In genomic region chr11:54437310-54437822, GRCm38 (mm10) we compare ENCODE assay signal across 8 mouse cellular contexts. TPM values are rescaled to one million over a fixed set of nuclear protein-coding genes. Genes with fewer than 3 reads are reported as not detected.
A peak's percentile ranks its signal among the peaks of the same experiment; 100 is the strongest.
DNase-seq lines count a peak whose midpoint lies in the region; ATAC-seq lines count a peak whose summit lies in the region.

No protein-coding gene starts in this region.

- no peaks in the 10 kb centered on the region for H3K9me3 ChIP-seq in heart, embryonic 14.5 days (ENCODE audit: control insufficient read depth, low read length)
- no peaks in the 10 kb centered on the region for H3K9me3 ChIP-seq in hindbrain, embryonic 15.5 days

- no peaks in the 10 kb centered on the region for H3K36me3 ChIP-seq in heart, embryonic 14.5 days (ENCODE audit: control insufficient read depth, insufficient read depth, low read length)
- no peaks in the 10 kb centered on the region for H3K36me3 ChIP-seq in hindbrain, embryonic 15.5 days

- peaks cover 2 to 14% of the 10 kb centered on the region in 2 experiments; a peak in 2 of 4 replicates for H3K4me1 ChIP-seq in heart, embryonic 14.5 days (ENCODE audit: control insufficient read depth in 2 of 2, insufficient read depth in 2 of 2, low read length in 2 of 2)
- peaks cover 25% of the 10 kb centered on the region for H3K4me1 ChIP-seq in hindbrain, embryonic 15.5 days (replicated peaks)

- H3K4me3 ChIP-seq in heart, embryonic 14.5 days (ENCODE audit: control insufficient read depth in 1 of 2, insufficient read depth in 1 of 2, low read depth in 1 of 2, low read length in 2 of 2) = peak overlapping the region; percentile 82 to 96
- H3K4me3 ChIP-seq in hindbrain, embryonic 15.5 days = peak overlapping the region; percentile 92

- 50% methylated on average over 8 of the region's 8 CpGs for WGBS in heart, embryonic 14.5 days
- WGBS in hindbrain, embryonic 15.5 days = 63% methylated on average over 8 of the region's 8 CpGs

- peak overlapping the region; percentile 57 to 72; a peak in 2 of 4 replicates for H3K27ac ChIP-seq in heart, embryonic 14.5 days (replicated peaks in 1 of 2; ENCODE audit: control insufficient read depth in 1 of 2, insufficient read depth in 1 of 2, low read depth in 2 of 2, low read length in 2 of 2)
- peak overlapping the region; percentile 76 for H3K27ac ChIP-seq in hindbrain, embryonic 15.5 days (replicated peaks)

- ATAC-seq in heart, embryonic 14.5 days (ENCODE audit: insufficient number of reproducible peaks, insufficient read depth, low FRiP score, low read depth) = no peak
- ATAC-seq in hindbrain, embryonic 15.5 days (ENCODE audit: low FRiP score, low read depth) = no peak
- ATAC-seq in megakaryocyte progenitor cell, adult 5-6 weeks (replicated peaks; ENCODE audit: poor library complexity) = peak; percentile 27; the same call in 1 of the 2 replicates

- H3K4me2 ChIP-seq in heart, embryonic 14.5 days (ENCODE audit: low read length) = peak overlapping the region; percentile 60
- H3K4me2 ChIP-seq in hindbrain, embryonic 15.5 days = peak overlapping the region; percentile 46

- DNase-seq in heart, adult 18-20 months = no peak
- DNase-seq in adipocyte (ENCODE audit: low spot score) = peak; percentile 18
- DNase-seq in frontal cortex, adult 2 months (ENCODE audit: extremely low spot score in 1 of 2, low spot score in 1 of 2) = no peak
- DNase-seq in layer of hippocampus, adult 8-10 months (ENCODE audit: low spot score in 2 of 2) = no peak
- DNase-seq in gastrocnemius, postnatal 25 days = no peak

- H3K9ac ChIP-seq in heart, embryonic 14.5 days (ENCODE audit: low read length) = peak overlapping the region; percentile 70
- peak overlapping the region; percentile 47 for H3K9ac ChIP-seq in hindbrain, embryonic 15.5 days

- no peaks in the 10 kb centered on the region for H3K27me3 ChIP-seq in heart, embryonic 14.5 days (ENCODE audit: control insufficient read depth, insufficient read depth, low read length)
- no peaks in the 10 kb centered on the region for H3K27me3 ChIP-seq in hindbrain, embryonic 15.5 days

RNA-seq across cellular contexts. Expression of gene Fnip1, which starts 0.6 kb away (rescaled TPM):
- polyA plus RNA-seq in heart, embryonic 14.5 days (2014; fragmentation: Nextera tagmentation; extraction: Ambion mirVana) = 9.9 and 11.0 TPM in 2 replicates
- 10 to 100 TPM; 34.7 to 36.4 TPM for total RNA-seq in heart, adult 18-20 months (2021)
- 8.9 and 9.6 TPM in 2 replicates for polyA plus RNA-seq in hindbrain, embryonic 15.5 days (2015; fragmentation: Nextera tagmentation; extraction: Ambion mirVana)
- 36.0 and 36.8 TPM in 2 replicates for total RNA-seq in megakaryocyte progenitor cell, adult 5-6 weeks (2015)
- 31.4 and 32.4 TPM in 2 replicates for total RNA-seq in megakaryocyte progenitor cell, adult 5-6 weeks (2017)
- polyA plus RNA-seq in frontal cortex, adult 2 months (2012; rRNA removed) = 15.4 and 19.0 TPM in 2 replicates
- 10 to 100 TPM; 35.4 to 40.2 (median 38.2) TPM for total RNA-seq in layer of hippocampus, adult 8-10 months (2022)
- 10 to 100 TPM; 22.1 to 38.2 TPM for total RNA-seq in gastrocnemius, postnatal 25 days (2021)
